Mouse (Mus musculus): ENCODE data around the gene Ptprt. TPM values are rescaled to one million over a fixed set of nuclear protein-coding genes. Genes with fewer than 3 reads are reported as not detected.

The Ptprt gene
- polyA plus RNA-seq, 1 experiment from 2014 or later, result 0.26 TPM

DNA sequence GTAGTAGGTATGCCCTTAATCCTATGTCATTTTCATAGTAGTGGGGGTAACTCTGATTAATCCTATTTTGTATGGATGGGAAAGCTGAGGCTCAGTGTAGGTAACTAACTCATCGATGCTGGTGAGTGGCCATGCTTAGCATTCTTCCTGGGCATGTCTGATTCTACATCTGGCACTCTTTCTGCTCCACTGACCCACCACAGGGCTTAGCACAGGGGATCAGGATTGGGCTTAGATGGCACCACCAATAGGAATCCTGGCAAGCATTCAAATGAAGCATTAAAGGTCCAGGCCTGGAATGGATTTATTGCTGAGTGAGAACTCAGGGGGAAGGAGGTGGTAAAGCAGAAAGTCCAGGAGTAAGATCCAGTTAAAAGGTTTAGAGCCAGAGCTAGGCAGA lies 1179.2 kb downstream of the Ptprt start:
- 82% methylated on average over 1 of the region's 1 CpGs for WGBS
- H3K36me3 ChIP-seq (ENCODE audit: control insufficient read depth, insufficient read depth, low read length), result no peaks in the 10 kb centered on the region

DNA sequence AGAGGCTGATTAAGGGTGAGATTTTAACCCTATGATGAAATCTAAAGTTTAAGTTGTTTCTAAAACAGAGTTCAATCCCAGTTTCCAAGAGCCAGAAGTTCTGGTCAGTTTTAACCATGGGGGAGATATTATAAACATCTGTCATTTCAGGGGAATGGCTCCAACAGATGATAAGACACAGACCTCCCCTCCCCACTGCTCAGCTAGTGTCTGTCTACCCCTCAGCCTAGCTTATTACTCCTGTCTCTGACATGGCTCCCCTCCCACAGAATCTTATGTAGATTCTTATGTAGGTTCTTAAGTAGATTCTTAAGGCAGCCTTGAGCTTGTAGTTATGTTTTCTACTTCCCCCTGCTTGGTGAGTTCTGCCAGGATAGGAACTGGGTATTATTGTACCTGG lies 1180.5 kb downstream of the Ptprt start:
- H3K36me3 ChIP-seq (ENCODE audit: control insufficient read depth, insufficient read depth, low read length), result no peaks in the 10 kb centered on the region
- H3K27me3 ChIP-seq (ENCODE audit: control insufficient read depth, insufficient read depth, low read length), result no peaks in the 10 kb centered on the region
- H3K4me1 ChIP-seq (ENCODE audit: control insufficient read depth, insufficient read depth, low read length), result no peaks in the 10 kb centered on the region
- no peak overlapping the region for H3K9ac ChIP-seq (ENCODE audit: low read length)
- H3K9me3 ChIP-seq (replicated peaks; ENCODE audit: control insufficient read depth, low read length), result no peaks in the 10 kb centered on the region
- H3K4me2 ChIP-seq (ENCODE audit: low read depth, low read length), result no peak overlapping the region
- 0 out of 2 replicates have a peak, but pooled peaks have one; percentile 64 for ATAC-seq (ENCODE audit: insufficient read depth, low FRiP score)
- no peak overlapping the region for H3K27ac ChIP-seq (ENCODE audit: low read length)
- no peak overlapping the region for H3K4me3 ChIP-seq (replicated peaks; ENCODE audit: low read length)

More for the DNA sequence above, 1179.2 kb downstream of the Ptprt start:
- Histone ChIP-seq H3K4me2 (ENCODE audit: low read depth, low read length) (no peak overlapping the region), H3K4me1 (ENCODE audit: control insufficient read depth, insufficient read depth, low read length) (no peaks in the 10 kb centered on the region), H3K9me3 (replicated peaks; ENCODE audit: control insufficient read depth, low read length) (no peaks in the 10 kb centered on the region), H3K27ac (ENCODE audit: low read length) (no peak overlapping the region), H3K4me3 (replicated peaks; ENCODE audit: low read length) (no peak overlapping the region), H3K9ac (ENCODE audit: low read length) (no peak overlapping the region), H3K27me3 (ENCODE audit: control insufficient read depth, insufficient read depth, low read length) (no peaks in the 10 kb centered on the region)
- ATAC-seq (ENCODE audit: insufficient read depth, low FRiP score), result no peak

Measured in stomach, embryonic 16.5 days (tissue).